Mouse (Mus musculus) embryonic facial prominence, embryonic 13.5 days (tissue): ENCODE measurements around the gene Rnf111. TPM values are rescaled to one million over a fixed set of nuclear protein-coding genes. Genes with fewer than 3 reads are reported as not detected.

Experiments
- ATAC-seq: fragments of 200-750 bp; cut with Nextera tagmentation; 2 replicates; pipeline ENCODE4 v1.8.0; 2017; ENCODE audit warnings: low read depth; ENCODE audit not compliant: insufficient number of reproducible peaks, insufficient read depth, low FRiP score, low TSS enrichment
- H3K27ac ChIP-seq: fragments of 300-500 bp; sonication (generic); 2 replicates; pipeline ENCODE4 v1.5.1; 2015; ENCODE audit warnings: moderate library complexity, mild to moderate bottlenecking, inconsistent platforms
- H3K27me3 ChIP-seq: fragments of 300-500 bp; sonication (generic); 2 replicates; pipeline ENCODE4 v1.6.1; 2015; ENCODE audit warnings: mild to moderate bottlenecking, inconsistent platforms
- H3K36me3 ChIP-seq: fragments of 300-500 bp; sonication (generic); 2 replicates; pipeline ENCODE4 v1.6.1; 2015; ENCODE audit warnings: mild to moderate bottlenecking, inconsistent platforms
- H3K4me1 ChIP-seq: fragments of 300-500 bp; sonication (generic); 2 replicates; pipeline ENCODE4 v1.6.1; 2015; ENCODE audit warnings: inconsistent platforms
- H3K4me2 ChIP-seq: fragments of 300-500 bp; sonication (generic); 2 replicates; pipeline ENCODE4 v1.6.1; 2015; ENCODE audit warnings: moderate library complexity, mild to moderate bottlenecking, inconsistent platforms
- H3K4me3 ChIP-seq: fragments of 300-500 bp; sonication (generic); 2 replicates; pipeline ENCODE4 v1.5.1; 2015; ENCODE audit warnings: mild to moderate bottlenecking, inconsistent platforms
- H3K9ac ChIP-seq: fragments of 300-500 bp; sonication (generic); 2 replicates; pipeline ENCODE4 v1.6.1; 2015; ENCODE audit warnings: mild to moderate bottlenecking, inconsistent platforms
- H3K9me3 ChIP-seq: fragments of 300-500 bp; sonication (generic); 2 replicates; pipeline ENCODE4 v1.6.1; 2016; ENCODE audit warnings: inconsistent platforms
- WGBS: fragments of 180-500 bp; shearing (Covaris S2); methylation state at CpG from one replicate; pipeline ENCODE4 v1.1.7; 2015; ENCODE audit warnings: mixed read lengths; 5-methylcytosine and 5-hydroxymethylcytosine counted together
- polyA plus RNA-seq: library from polyadenylated mRNA; unstranded; fragments of >200 nt; fragmentation: Nextera tagmentation; extraction: Ambion mirVana; gene quantifications from 2 replicates; pipeline ENCODE4 v1.2.1, GENCODE M21; 2015

Gene Rnf111
- polyA plus RNA-seq, 1 experiment from 2014 or later = 28.8 TPM

DNA sequence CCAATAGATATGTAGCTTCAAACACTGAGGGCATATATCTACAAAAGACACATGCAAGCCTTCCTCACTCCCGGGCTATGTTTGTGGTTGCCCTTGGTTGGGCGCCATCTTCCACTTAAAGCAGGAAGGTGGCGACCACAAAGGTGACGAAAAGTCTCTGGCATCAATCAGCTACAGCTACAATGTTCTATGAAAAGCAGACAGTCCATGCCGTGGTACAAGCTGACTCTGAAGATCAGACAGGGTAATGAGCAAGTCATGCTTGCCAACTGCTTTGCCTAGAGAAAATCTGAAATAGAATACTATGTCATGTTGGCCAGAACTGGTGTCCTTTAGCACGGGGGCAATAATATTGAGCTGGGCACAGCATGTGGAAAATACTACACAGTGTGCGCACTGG lies 20.8 kb upstream of the Rnf111 start:
- no peaks in the 10 kb centered on the region for H3K4me1 ChIP-seq
- H3K4me3 ChIP-seq = no peak overlapping the region
- no peak overlapping the region for H3K4me2 ChIP-seq
- H3K36me3 ChIP-seq = no peaks in the 10 kb centered on the region
- 82% methylated on average over 7 of the region's 7 CpGs for WGBS
- no peak overlapping the region for H3K27ac ChIP-seq
- no peaks in the 10 kb centered on the region for H3K9me3 ChIP-seq
- no peak for ATAC-seq
- no peak overlapping the region for H3K9ac ChIP-seq
- no peaks in the 10 kb centered on the region for H3K27me3 ChIP-seq

DNA sequence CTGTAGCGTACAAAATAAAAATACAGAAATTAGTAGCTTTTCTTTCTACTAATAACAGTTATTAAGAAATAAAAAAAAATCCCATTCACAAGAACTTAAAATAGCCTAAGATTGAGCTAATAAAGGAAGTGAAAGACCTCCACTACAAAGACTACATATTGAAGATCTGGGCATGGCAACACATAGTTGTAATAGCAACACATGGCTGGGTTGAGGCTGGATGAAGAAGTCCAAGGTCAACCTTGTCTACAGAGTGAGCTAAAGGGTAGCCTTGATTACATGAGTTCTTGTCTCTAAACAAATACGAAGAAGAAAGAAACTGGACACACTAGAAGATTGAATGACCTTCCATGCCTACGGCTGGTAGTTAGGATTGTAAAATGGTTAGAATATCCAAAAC lies 20.3 kb upstream of the Rnf111 start:
- no peak overlapping the region for H3K4me3 ChIP-seq
- ATAC-seq = no peak
- H3K4me1 ChIP-seq = no peaks in the 10 kb centered on the region
- no peak overlapping the region for H3K4me2 ChIP-seq
- H3K9me3 ChIP-seq = no peaks in the 10 kb centered on the region
- no peaks in the 10 kb centered on the region for H3K36me3 ChIP-seq
- WGBS = over 99% methylated on average over 3 of the region's 3 CpGs
- H3K27me3 ChIP-seq = no peaks in the 10 kb centered on the region
- H3K27ac ChIP-seq = no peak overlapping the region
- no peak overlapping the region for H3K9ac ChIP-seq

DNA sequence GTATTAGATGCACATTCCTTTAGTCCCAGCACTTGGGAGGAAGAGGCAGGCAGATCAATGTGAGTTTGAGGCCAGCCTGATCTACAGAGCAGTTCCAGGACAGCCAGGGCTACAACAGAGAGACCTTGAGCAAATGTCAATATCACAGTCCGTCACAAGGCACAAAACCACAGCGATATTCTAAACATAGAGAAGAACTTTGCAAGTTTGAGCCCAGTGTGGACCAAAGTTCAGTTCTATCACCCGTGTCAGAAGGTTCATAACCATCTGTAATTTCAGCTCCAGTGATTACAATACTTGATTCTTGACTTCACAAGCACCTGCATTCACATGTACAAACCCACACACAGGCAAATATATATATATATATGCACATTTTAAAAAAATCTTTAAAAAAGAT lies 17.1 kb upstream of the Rnf111 start:
- no peak overlapping the region for H3K9ac ChIP-seq
- H3K27ac ChIP-seq = no peak overlapping the region
- no peak overlapping the region for H3K4me2 ChIP-seq
- no peaks in the 10 kb centered on the region for H3K36me3 ChIP-seq
- no peaks in the 10 kb centered on the region for H3K9me3 ChIP-seq
- WGBS = 85% methylated on average over 3 of the region's 3 CpGs
- no peaks in the 10 kb centered on the region for H3K27me3 ChIP-seq
- no peak for ATAC-seq
- H3K4me1 ChIP-seq = no peaks in the 10 kb centered on the region
- H3K4me3 ChIP-seq = no peak overlapping the region

- no peak overlapping the region for H3K9ac ChIP-seq
- H3K27ac ChIP-seq = no peak overlapping the region
- H3K4me3 ChIP-seq = no peak overlapping the region
- ATAC-seq = no peak
- no peaks in the 10 kb centered on the region for H3K4me1 ChIP-seq
- 78% methylated on average over 7 of the region's 7 CpGs for WGBS
- no peaks in the 10 kb centered on the region for H3K27me3 ChIP-seq
- no peak overlapping the region for H3K4me2 ChIP-seq
- H3K36me3 ChIP-seq = no peaks in the 10 kb centered on the region
- H3K9me3 ChIP-seq = no peaks in the 10 kb centered on the region
These were observed 8.2 kb upstream of the Rnf111 start for GRCm38 (mm10) chr9:70511681-70512080.

GRCm38 (mm10) chr9:70510998-70511583 lies 7.6 kb upstream of the Rnf111 start:
- WGBS = 64% methylated on average over 10 of the region's 10 CpGs
- H3K4me3 ChIP-seq = no peak overlapping the region
- no peaks in the 10 kb centered on the region for H3K36me3 ChIP-seq
- no peaks in the 10 kb centered on the region for H3K4me1 ChIP-seq
- no peak overlapping the region for H3K4me2 ChIP-seq
- no peak overlapping the region for H3K27ac ChIP-seq
- no peaks in the 10 kb centered on the region for H3K9me3 ChIP-seq
- no peak overlapping the region for H3K9ac ChIP-seq
- no peak for ATAC-seq
- no peaks in the 10 kb centered on the region for H3K27me3 ChIP-seq

- H3K4me3 ChIP-seq = no peak overlapping the region
- ATAC-seq = no peak
- no peaks in the 10 kb centered on the region for H3K27me3 ChIP-seq
- no peak overlapping the region for H3K27ac ChIP-seq
- no peak overlapping the region for H3K9ac ChIP-seq
- no peak overlapping the region for H3K4me2 ChIP-seq
- no peaks in the 10 kb centered on the region for H3K4me1 ChIP-seq
- 83% methylated on average over 4 of the region's 4 CpGs for WGBS
- no peaks in the 10 kb centered on the region for H3K36me3 ChIP-seq
- H3K9me3 ChIP-seq = no peaks in the 10 kb centered on the region
These were observed 6.5 kb upstream of the Rnf111 start for GRCm38 (mm10) chr9:70509906-70510525.

GRCm38 (mm10) chr9:70506787-70507186 lies 3.3 kb upstream of the Rnf111 start:
- peaks cover 8% of the 10 kb centered on the region for H3K4me1 ChIP-seq
- no peaks in the 10 kb centered on the region for H3K27me3 ChIP-seq
- no peak overlapping the region for H3K4me2 ChIP-seq
- H3K9me3 ChIP-seq = no peaks in the 10 kb centered on the region
- no peak overlapping the region for H3K4me3 ChIP-seq
- no peak for ATAC-seq
- 79% methylated on average over 8 of the region's 8 CpGs for WGBS
- no peaks in the 10 kb centered on the region for H3K36me3 ChIP-seq
- H3K9ac ChIP-seq = no peak overlapping the region
- no peak overlapping the region for H3K27ac ChIP-seq

- no peaks in the 10 kb centered on the region for H3K9me3 ChIP-seq
- no peak overlapping the region for H3K9ac ChIP-seq
- no peak overlapping the region for H3K4me2 ChIP-seq
- H3K27me3 ChIP-seq = no peaks in the 10 kb centered on the region
- 67% methylated on average over 2 of the region's 2 CpGs for WGBS
- H3K4me3 ChIP-seq = no peak overlapping the region
- peaks cover 12% of the 10 kb centered on the region for H3K4me1 ChIP-seq
- no peak overlapping the region for H3K27ac ChIP-seq
- ATAC-seq = no peak
- H3K36me3 ChIP-seq = no peaks in the 10 kb centered on the region
These were observed 2.7 kb upstream of the Rnf111 start for GRCm38 (mm10) chr9:70506186-70506585.

- H3K4me1 ChIP-seq = peaks cover 12% of the 10 kb centered on the region
- peak overlapping the region; percentile 97 for H3K27ac ChIP-seq
- peak overlapping the region; percentile 90 for H3K9ac ChIP-seq
- under 1% methylated on average over 61 of the region's 70 CpGs for WGBS
- H3K4me3 ChIP-seq = peak overlapping the region; percentile 95
- H3K36me3 ChIP-seq = peaks cover 4% of the 10 kb centered on the region; the same call in 1 of the 2 replicates
- H3K27me3 ChIP-seq = no peaks in the 10 kb centered on the region
- peak; percentile 87 for ATAC-seq
- H3K9me3 ChIP-seq = no peaks in the 10 kb centered on the region
- H3K4me2 ChIP-seq = peak overlapping the region; percentile 65
These were observed 416 bp downstream of the Rnf111 start for GRCm38 (mm10) chr9:70503015-70503603.

DNA sequence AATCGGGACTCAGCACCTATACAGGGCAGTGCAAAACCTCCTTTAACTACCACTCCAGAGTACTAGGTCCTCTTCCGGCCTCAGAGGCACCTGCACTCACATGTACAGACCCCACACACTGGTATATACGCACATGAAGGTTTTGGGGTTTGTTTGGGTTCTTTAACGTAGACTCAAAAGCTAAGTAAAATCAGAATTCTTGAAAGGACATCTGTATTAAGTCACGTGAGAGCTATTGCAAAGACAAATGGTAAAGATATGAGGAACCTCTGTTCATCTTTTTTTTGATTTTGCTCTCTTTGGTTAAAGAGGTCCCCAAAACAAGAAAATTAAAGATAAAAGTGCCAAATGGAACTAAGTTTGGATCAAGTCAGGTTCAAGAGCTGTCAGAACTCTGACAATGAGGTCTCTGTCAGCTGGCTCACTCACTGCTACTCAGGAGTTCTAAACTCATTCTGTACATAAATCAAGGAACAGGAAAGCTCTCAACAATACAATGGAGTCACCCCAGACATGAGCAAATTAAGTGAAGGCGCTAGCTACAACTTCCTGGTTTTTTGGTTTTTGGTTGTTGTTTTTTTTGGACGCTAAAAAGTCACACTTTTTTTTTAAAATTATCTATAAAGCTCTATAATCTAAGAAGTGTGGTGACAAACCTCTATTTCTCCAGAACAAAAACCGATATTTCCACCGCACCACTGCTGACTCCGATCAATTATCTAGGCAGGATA lies 1.1 kb downstream of the Rnf111 start:
- H3K27ac ChIP-seq = peak overlapping the region; percentile 97
- no peak for ATAC-seq

GRCm38 (mm10) chr9:70496990-70497389 lies 6.5 kb downstream of the Rnf111 start:
- H3K9ac ChIP-seq = no peak overlapping the region
- H3K4me3 ChIP-seq = no peak overlapping the region
- peaks cover 6% of the 10 kb centered on the region; the same call in 1 of the 2 replicates for H3K4me1 ChIP-seq
- H3K9me3 ChIP-seq = no peaks in the 10 kb centered on the region
- H3K27me3 ChIP-seq = no peaks in the 10 kb centered on the region
- ATAC-seq = no peak
- no peak overlapping the region for H3K27ac ChIP-seq
- H3K4me2 ChIP-seq = no peak overlapping the region
- peaks cover 18% of the 10 kb centered on the region; the same call in 1 of the 2 replicates for H3K36me3 ChIP-seq

More for the DNA sequence above, 1.1 kb downstream of the Rnf111 start:
- H3K9me3 ChIP-seq = no peaks in the 10 kb centered on the region
- 35% methylated on average over 10 of the region's 10 CpGs for WGBS
- H3K27me3 ChIP-seq = no peaks in the 10 kb centered on the region
- peak overlapping the region; percentile 90 for H3K9ac ChIP-seq
- peak overlapping the region; percentile 65 for H3K4me2 ChIP-seq
- H3K4me3 ChIP-seq = peak overlapping the region; percentile 95
- H3K4me1 ChIP-seq = peaks cover 12% of the 10 kb centered on the region
- H3K36me3 ChIP-seq = peaks cover 4% of the 10 kb centered on the region; the same call in 1 of the 2 replicates
